Mouse (Mus musculus) forebrain, embryonic 13.5 days (tissue): ENCODE data around the gene Cadps2. TPM values are rescaled to one million over a fixed set of nuclear protein-coding genes. Genes with fewer than 3 reads are reported as not detected.
A peak's percentile ranks its signal among the peaks of the same experiment; 100 is the strongest.

Source experiments
- ATAC-seq: fragments of 200-750 bp; cut with Nextera tagmentation; 2 replicates; pipeline ENCODE4 v1.8.0; 2017
- H3K27ac ChIP-seq: fragments of 300-500 bp; sonication (generic); 2 replicates; pipeline ENCODE4 v1.5.1; 2015; ENCODE audit warnings: inconsistent platforms, mild to moderate bottlenecking, moderate library complexity
- H3K27me3 ChIP-seq: fragments of 300-500 bp; sonication (generic); 2 replicates; pipeline ENCODE4 v1.6.1; 2015; ENCODE audit warnings: mild to moderate bottlenecking, inconsistent platforms
- H3K36me3 ChIP-seq: fragments of 300-500 bp; sonication (generic); 2 replicates; pipeline ENCODE4 v1.6.1; 2015; ENCODE audit warnings: mild to moderate bottlenecking, inconsistent platforms; ENCODE audit not compliant: poor library complexity, severe bottlenecking
- H3K4me1 ChIP-seq: fragments of 300-500 bp; sonication (generic); 2 replicates; pipeline ENCODE4 v1.6.1; 2015; ENCODE audit warnings: inconsistent platforms
- H3K4me2 ChIP-seq: fragments of 300-500 bp; sonication (generic); 2 replicates; pipeline ENCODE4 v1.6.1; 2015; ENCODE audit warnings: inconsistent platforms, mild to moderate bottlenecking, moderate library complexity
- H3K4me3 ChIP-seq: fragments of 300-500 bp; sonication (generic); 2 replicates; pipeline ENCODE4 v1.5.1; 2015; ENCODE audit warnings: mild to moderate bottlenecking, inconsistent platforms
- H3K9ac ChIP-seq: fragments of 300-500 bp; sonication (generic); 2 replicates; pipeline ENCODE4 v1.6.1; 2015; ENCODE audit warnings: mild to moderate bottlenecking, inconsistent platforms
- H3K9me3 ChIP-seq: fragments of 300-500 bp; sonication (generic); replicated peaks from 2 replicates; pipeline ENCODE4 v1.6.1; 2016; ENCODE audit warnings: inconsistent platforms
- WGBS: fragments of 180-500 bp; shearing (Covaris S2); methylation state at CpG from one replicate; pipeline ENCODE4 v1.1.7; 2015; 5-methylcytosine and 5-hydroxymethylcytosine counted together
- polyA plus RNA-seq: library from polyadenylated mRNA; unstranded; fragments of >200 nt; fragmentation: Nextera tagmentation; extraction: Ambion mirVana; gene quantifications from 2 replicates; pipeline ENCODE4 v1.2.1, GENCODE M21; 2015

The Cadps2 gene
- polyA plus RNA-seq, 1 experiment from 2014 or later = 3.2 TPM

- Histone ChIP-seq H3K27ac (no peak overlapping the region), H3K9me3 (no peaks in the 10 kb centered on the region), H3K4me2 (no peak overlapping the region), H3K9ac (no peak overlapping the region), H3K4me1 (peaks cover 12% of the 10 kb centered on the region), H3K4me3 (no peak overlapping the region), H3K36me3 (no peaks in the 10 kb centered on the region), H3K27me3 (no peaks in the 10 kb centered on the region)
- peak; percentile 76; the same call in 1 of the 2 replicates for ATAC-seq
- 31% methylated on average over 5 of the region's 5 CpGs for WGBS
Observed at GRCm38 (mm10) chr6:23748823-23749222, 90.4 kb downstream of the Cadps2 start.

DNA sequence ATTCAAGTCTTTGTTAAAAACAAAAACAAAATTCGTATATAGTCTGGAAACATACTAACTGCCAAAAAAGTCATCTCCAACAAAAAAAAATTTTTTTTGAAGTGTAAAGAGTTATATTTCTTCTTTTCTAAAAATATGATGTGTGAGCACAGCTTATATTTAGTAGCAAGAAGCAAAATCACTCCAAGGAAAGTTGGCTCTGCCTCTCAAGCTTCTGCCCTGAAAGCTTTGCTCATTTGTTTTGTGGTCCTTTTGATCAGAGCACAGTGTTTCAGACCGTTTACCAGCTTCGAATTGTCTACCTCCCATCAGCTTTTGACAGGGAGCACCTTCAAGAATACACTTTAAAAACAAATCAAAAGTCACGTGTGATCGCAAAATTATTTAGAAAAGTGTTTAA, 99.2 kb downstream of the Cadps2 start:
- H3K27ac ChIP-seq = no peak overlapping the region
- H3K9ac ChIP-seq = no peak overlapping the region
- no peaks in the 10 kb centered on the region for H3K4me1 ChIP-seq
- no peaks in the 10 kb centered on the region for H3K36me3 ChIP-seq
- H3K27me3 ChIP-seq = no peaks in the 10 kb centered on the region
- WGBS = 65% methylated on average over 5 of the region's 5 CpGs
- no peak overlapping the region for H3K4me3 ChIP-seq
- no peaks in the 10 kb centered on the region; the same call in 1 of the 2 replicates for H3K9me3 ChIP-seq
- ATAC-seq = no peak
- H3K4me2 ChIP-seq = no peak overlapping the region

DNA sequence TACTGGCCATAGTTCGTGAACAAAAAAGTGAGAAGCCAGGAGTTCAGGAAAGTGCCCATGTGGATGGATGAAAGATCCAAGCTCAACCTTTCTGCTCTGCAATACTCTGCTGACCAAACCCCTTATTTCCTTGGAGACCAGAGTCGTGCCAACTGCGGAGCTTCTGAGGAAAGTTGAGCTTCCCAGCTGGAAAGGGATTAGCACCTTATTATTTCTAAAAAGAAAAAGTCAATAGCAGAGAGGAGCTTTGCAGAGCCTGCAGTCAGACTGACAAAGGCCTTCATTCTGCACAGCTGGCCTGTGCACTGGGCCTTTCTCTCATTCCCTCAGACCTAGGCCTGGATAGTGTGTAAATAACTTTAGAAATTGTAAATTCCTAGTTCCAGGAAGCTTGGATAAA, 106.5 kb downstream of the Cadps2 start:
- Histone ChIP-seq H3K4me1 (peaks cover 13% of the 10 kb centered on the region; the same call in 1 of the 2 replicates), H3K27me3 (no peaks in the 10 kb centered on the region), H3K9ac (no peak overlapping the region), H3K4me2 (no peak overlapping the region), H3K27ac (no peak overlapping the region), H3K9me3 (no peaks in the 10 kb centered on the region), H3K4me3 (no peak overlapping the region), H3K36me3 (no peaks in the 10 kb centered on the region)
- whole genome bisulfite sequencing = 8% methylated on average over 3 of the region's 3 CpGs
- ATAC-seq = peak; percentile 58; the same call in 1 of the 2 replicates

DNA sequence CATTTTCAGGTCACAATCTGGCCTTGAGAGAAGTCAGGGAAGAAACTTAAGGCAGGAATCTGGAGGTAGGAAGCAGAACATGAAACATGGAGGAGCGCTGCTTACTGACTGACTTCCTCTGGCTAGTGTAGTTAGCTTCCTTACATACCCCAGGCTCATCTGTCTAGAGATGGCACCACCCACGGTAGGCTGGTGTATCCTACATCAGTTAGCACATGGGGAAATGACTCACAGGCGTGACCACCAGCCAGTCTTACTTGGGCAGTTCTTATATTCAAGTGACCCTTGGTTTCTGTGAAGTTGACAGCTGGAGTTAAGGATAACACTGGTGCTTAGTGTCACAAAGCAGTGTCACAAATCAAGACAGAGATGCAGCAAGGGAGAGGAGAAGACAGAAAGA, 110.6 kb downstream of the Cadps2 start:
- Histone ChIP-seq H3K4me1 (peaks cover 13% of the 10 kb centered on the region; the same call in 1 of the 2 replicates), H3K9ac (no peak overlapping the region), H3K4me3 (no peak overlapping the region), H3K27me3 (no peaks in the 10 kb centered on the region), H3K27ac (no peak overlapping the region), H3K4me2 (no peak overlapping the region), H3K36me3 (no peaks in the 10 kb centered on the region), H3K9me3 (no peaks in the 10 kb centered on the region)
- 81% methylated on average over 3 of the region's 3 CpGs for WGBS
- no peak for ATAC-seq

DNA sequence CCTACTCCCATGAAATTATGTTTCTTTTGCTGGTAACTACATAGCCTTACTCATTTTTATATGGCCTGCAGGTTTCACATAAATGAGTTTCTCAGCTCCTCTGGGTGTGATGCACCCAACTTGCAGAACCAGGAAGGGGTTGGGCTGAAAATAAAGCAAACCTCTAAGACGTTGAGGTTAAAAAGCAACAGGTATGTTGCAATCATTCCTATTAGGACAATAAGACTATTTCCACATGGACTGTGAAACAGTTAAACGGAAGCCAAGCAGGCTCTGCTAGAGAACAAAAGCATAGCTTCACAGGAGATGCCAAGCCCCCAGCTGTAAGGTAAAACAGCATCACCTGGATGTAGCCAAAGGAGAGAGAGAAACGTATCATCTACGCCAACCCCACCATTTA, 115.5 kb downstream of the Cadps2 start:
- 90% methylated on average over 4 of the region's 4 CpGs for WGBS

GRCm38 (mm10) chr6:23720401-23720800, 118.8 kb downstream of the Cadps2 start:
- no peak for ATAC-seq
- 94% methylated on average over 2 of the region's 2 CpGs for WGBS
- H3K27ac ChIP-seq = no peak overlapping the region
- peaks cover 4% of the 10 kb centered on the region; the same call in 1 of the 2 replicates for H3K9me3 ChIP-seq
- H3K4me2 ChIP-seq = no peak overlapping the region
- no peaks in the 10 kb centered on the region for H3K27me3 ChIP-seq
- no peak overlapping the region for H3K9ac ChIP-seq
- H3K36me3 ChIP-seq = no peaks in the 10 kb centered on the region
- no peaks in the 10 kb centered on the region for H3K4me1 ChIP-seq
- H3K4me3 ChIP-seq = no peak overlapping the region

More for the DNA sequence above, 115.5 kb downstream of the Cadps2 start:
- Histone ChIP-seq H3K27me3 (no peaks in the 10 kb centered on the region), H3K27ac (no peak overlapping the region), H3K4me2 (no peak overlapping the region), H3K9ac (no peak overlapping the region), H3K4me3 (no peak overlapping the region), H3K4me1 (no peaks in the 10 kb centered on the region), H3K36me3 (no peaks in the 10 kb centered on the region), H3K9me3 (no peaks in the 10 kb centered on the region; the same call in 1 of the 2 replicates)
- ATAC-seq = no peak

DNA sequence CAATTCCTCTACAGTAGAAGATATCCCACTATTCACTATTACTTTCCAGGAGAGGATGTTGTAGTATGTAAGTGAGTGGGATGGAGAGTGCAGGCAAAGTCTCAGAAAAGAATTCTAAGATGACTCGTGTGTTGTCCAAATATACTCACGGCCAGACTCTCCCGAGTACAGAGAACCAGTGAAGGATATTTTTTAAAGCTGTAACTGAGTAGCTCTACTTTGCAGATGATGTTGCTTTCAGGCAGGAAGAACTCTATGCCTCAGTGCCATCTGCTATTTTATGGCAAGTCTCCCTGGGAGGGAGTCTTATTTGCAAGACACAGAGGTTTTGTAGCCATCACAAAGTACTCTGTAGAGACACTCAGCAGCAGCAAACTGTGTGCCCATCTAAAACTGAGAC, 131.7 kb downstream of the Cadps2 start:
- Histone ChIP-seq H3K4me1 (no peaks in the 10 kb centered on the region), H3K4me3 (no peak overlapping the region), H3K36me3 (no peaks in the 10 kb centered on the region), H3K9me3 (no peaks in the 10 kb centered on the region), H3K27ac (no peak overlapping the region), H3K4me2 (no peak overlapping the region), H3K27me3 (no peaks in the 10 kb centered on the region), H3K9ac (no peak overlapping the region)
- no peak for ATAC-seq
- WGBS = 87% methylated on average over 3 of the region's 3 CpGs

- Histone ChIP-seq H3K4me2 (no peak overlapping the region), H3K36me3 (no peaks in the 10 kb centered on the region), H3K27me3 (no peaks in the 10 kb centered on the region), H3K4me3 (no peak overlapping the region), H3K27ac (no peak overlapping the region), H3K4me1 (no peaks in the 10 kb centered on the region), H3K9me3 (no peaks in the 10 kb centered on the region), H3K9ac (no peak overlapping the region)
- 64% methylated on average over 3 of the region's 3 CpGs for whole genome bisulfite sequencing
- ATAC-seq = no peak
Observed at GRCm38 (mm10) chr6:23700879-23701278, 138.3 kb downstream of the Cadps2 start.

DNA sequence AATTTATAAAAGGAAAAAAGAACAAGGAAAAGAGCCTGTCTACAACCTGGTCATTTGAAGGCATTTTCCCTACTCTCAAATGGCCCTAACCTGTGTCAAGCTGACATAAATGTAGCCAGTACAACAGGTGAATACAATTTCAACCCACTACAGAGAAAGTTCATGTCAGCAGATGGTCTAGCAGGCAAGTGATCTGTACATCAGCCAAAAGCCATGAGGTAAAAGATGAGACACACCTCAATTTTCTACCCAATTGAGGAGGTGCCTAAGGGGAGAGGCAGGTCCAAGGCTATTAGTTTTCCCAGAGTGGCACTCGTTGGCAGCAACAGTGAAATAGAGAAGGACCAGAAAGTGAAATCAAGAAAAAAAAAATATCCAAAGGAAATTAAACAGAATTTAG, 161.0 kb downstream of the Cadps2 start:
- ATAC-seq = no peak
- Histone ChIP-seq H3K27me3 (no peaks in the 10 kb centered on the region), H3K27ac (no peak overlapping the region), H3K9me3 (no peaks in the 10 kb centered on the region), H3K4me2 (no peak overlapping the region), H3K4me3 (no peak overlapping the region), H3K4me1 (no peaks in the 10 kb centered on the region), H3K9ac (no peak overlapping the region), H3K36me3 (no peaks in the 10 kb centered on the region)
- 70% methylated on average over 1 of the region's 1 CpGs for WGBS

GRCm38 (mm10) chr6:23655036-23655435, 184.2 kb downstream of the Cadps2 start, which contains the start of gene Rnf148:
TSS of gene Rnf148 (minus strand) at chr6:23655136.
- Histone ChIP-seq H3K4me3 (no peak within 1 kb of the TSS), H3K4me2 (no peak within 1 kb of the TSS), H3K27ac (no peak within 1 kb of the TSS), H3K4me1 (no peaks in the 10 kb centered on the region), H3K27me3 (no peaks in the 10 kb centered on the region), H3K9me3 (no peaks in the 10 kb centered on the region), H3K36me3 (no peaks in the 10 kb centered on the region), H3K9ac (no peak within 1 kb of the TSS)
- no peak for ATAC-seq
- 96% methylated on average over 2 of the region's 2 CpGs for WGBS

DNA sequence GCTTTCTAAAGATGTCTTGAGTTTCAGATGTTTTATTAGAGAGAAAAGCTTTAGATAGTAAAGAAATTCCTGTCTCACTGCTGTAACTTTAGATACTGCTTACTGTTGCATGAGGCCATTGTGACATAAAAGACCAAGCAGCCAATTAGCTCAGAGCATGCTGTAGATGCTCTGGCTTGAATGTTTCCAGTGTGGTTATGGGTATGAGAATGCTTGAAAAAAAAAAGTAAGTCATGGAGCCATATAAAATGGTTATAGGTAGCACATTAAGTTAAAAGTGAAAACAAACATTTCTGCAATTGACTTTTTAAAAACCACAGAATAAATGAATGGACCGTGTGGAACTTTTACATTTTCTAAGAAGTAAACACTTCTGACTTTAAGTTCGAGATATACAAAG, 189.0 kb downstream of the Cadps2 start, which contains the start of gene Rnf133:
Rnf133 (minus strand) TSS at position 101 of the 400 bp plus-strand sequence.
- ATAC-seq = no peak
- H3K4me2 ChIP-seq = no peak within 1 kb of the TSS
- H3K27ac ChIP-seq = no peak within 1 kb of the TSS
- 0 out of 2 replicates have a peak, but pooled peaks cover 3% of the 10 kb centered on the region for H3K4me1 ChIP-seq
- no peaks in the 10 kb centered on the region for H3K36me3 ChIP-seq
- no peaks in the 10 kb centered on the region for H3K9me3 ChIP-seq
- 95% methylated on average over 2 of the region's 2 CpGs for whole genome bisulfite sequencing
- H3K4me3 ChIP-seq = no peak within 1 kb of the TSS
- no peak within 1 kb of the TSS for H3K9ac ChIP-seq
- H3K27me3 ChIP-seq = no peaks in the 10 kb centered on the region

- 91% methylated on average over 8 of the region's 8 CpGs for WGBS
- no peaks in the 10 kb centered on the region for H3K27me3 ChIP-seq
- H3K4me1 ChIP-seq = 0 out of 2 replicates have a peak, but pooled peaks cover 3% of the 10 kb centered on the region
- H3K27ac ChIP-seq = no peak overlapping the region
- H3K4me3 ChIP-seq = no peak overlapping the region
- H3K9ac ChIP-seq = no peak overlapping the region
- no peak for ATAC-seq
- H3K9me3 ChIP-seq = no peaks in the 10 kb centered on the region
- no peak overlapping the region for H3K4me2 ChIP-seq
- no peaks in the 10 kb centered on the region for H3K36me3 ChIP-seq
Observed at GRCm38 (mm10) chr6:23648732-23649131, 190.5 kb downstream of the Cadps2 start.

GRCm38 (mm10) chr6:23647627-23648247, 191.5 kb downstream of the Cadps2 start:
- H3K9ac ChIP-seq = no peak overlapping the region
- no peak overlapping the region for H3K4me2 ChIP-seq
- no peak overlapping the region for H3K4me3 ChIP-seq
- ATAC-seq = no peak
- H3K27me3 ChIP-seq = no peaks in the 10 kb centered on the region
- no peaks in the 10 kb centered on the region for H3K36me3 ChIP-seq
- no peak overlapping the region for H3K27ac ChIP-seq
- 0 out of 2 replicates have a peak, but pooled peaks cover 3% of the 10 kb centered on the region for H3K4me1 ChIP-seq
- whole genome bisulfite sequencing = 67% methylated on average over 7 of the region's 7 CpGs
- no peaks in the 10 kb centered on the region for H3K9me3 ChIP-seq
